Comparison of ENCODE assay signal across 8 mouse cellular contexts in genomic region chr10:23080749-23081547, GRCm38 (mm10).
A peak's percentile ranks its signal among the peaks of the same experiment; 100 is the strongest.
DNase-seq lines count a peak whose midpoint lies in the region; ATAC-seq lines count a peak whose summit lies in the region.

No protein-coding gene starts in this region.

- H3K9ac ChIP-seq in hindbrain, embryonic 16.5 days (ENCODE audit: low read depth, low read length): no peak overlapping the region

- H3K27ac ChIP-seq in hindbrain, embryonic 16.5 days (ENCODE audit: low read depth, low read length): no peak overlapping the region

- ATAC-seq in hindbrain, embryonic 16.5 days: peak; percentile 80
- peak; percentile 94 for ATAC-seq in megakaryocyte-erythroid progenitor cell, adult 5-6 weeks (replicated peaks; ENCODE audit: low FRiP score, low TSS enrichment, poor library complexity, severe bottlenecking)

- peak; percentile 78 for DNase-seq in ZHBTc4 (ENCODE audit: low read depth, low spot score)
- peak; percentile 90 to 91 for DNase-seq in cerebellum, postnatal 4 days (ENCODE audit: low spot score in 2 of 2)
- DNase-seq in gastrocnemius, adult 8-10 months (ENCODE audit: low spot score in 2 of 2): peak; percentile 57 to 63
- DNase-seq in layer of hippocampus, postnatal 36 days: peak; percentile 73 to 80
- DNase-seq in right cerebral cortex, postnatal 25 days: peak; percentile 70
- peak; percentile 73 to 89 for DNase-seq in urinary bladder, postnatal 4 days (ENCODE audit: low spot score in 2 of 2)

- no peaks in the 10 kb centered on the region for H3K9me3 ChIP-seq in hindbrain, embryonic 16.5 days (ENCODE audit: control insufficient read depth, low read length)

- no peaks in the 10 kb centered on the region for H3K27me3 ChIP-seq in hindbrain, embryonic 16.5 days (replicated peaks; ENCODE audit: control insufficient read depth, insufficient read depth, low read length)

- WGBS in hindbrain, embryonic 16.5 days: 37% methylated on average over 24 of the region's 24 CpGs

- H3K36me3 ChIP-seq in hindbrain, embryonic 16.5 days (ENCODE audit: control insufficient read depth, insufficient read depth, low read length): no peaks in the 10 kb centered on the region

- no peak overlapping the region for H3K4me3 ChIP-seq in hindbrain, embryonic 16.5 days (ENCODE audit: low read length)

- H3K4me2 ChIP-seq in hindbrain, embryonic 16.5 days (ENCODE audit: low read length): no peak overlapping the region

- H3K4me1 ChIP-seq in hindbrain, embryonic 16.5 days (ENCODE audit: control insufficient read depth, insufficient read depth, low read depth, low read length): no peaks in the 10 kb centered on the region
